Mouse (Mus musculus) CH12.LX (cell line): ENCODE measurements around the gene Slc16a4. TPM values are rescaled to one million over a fixed set of nuclear protein-coding genes. Genes with fewer than 3 reads are reported as not detected.

Experiments used
- DNase-seq: peaks from one replicate; pipeline ENCODE4 v3.0.0-alpha.2; 2013; ENCODE audit errors: extremely low read depth
- H3K27ac ChIP-seq: 2 replicates; pipeline ENCODE4 v1.5.1; 2012; ENCODE audit warnings: low read depth, mild to moderate bottlenecking, control low read depth, moderate library complexity; ENCODE audit not compliant: insufficient read depth
- H3K27me3 ChIP-seq: replicated peaks from 2 replicates; pipeline ENCODE3; 2012; ENCODE audit warnings: inconsistent platforms
- H3K36me3 ChIP-seq, 2 experiments: replicated peaks in 1 of 2; 2 replicates each; pipeline versions ENCODE3 to v1.6.1; 2012; ENCODE audit warnings: inconsistent platforms in 1 of 2, low read length in 1 of 2, mild to moderate bottlenecking in 1 of 2, mixed read lengths in 1 of 2, moderate library complexity in 1 of 2; ENCODE audit not compliant: control insufficient read depth in 1 of 2, insufficient read depth in 1 of 2
- H3K4me1 ChIP-seq, 2 experiments: 2 replicates each; pipeline ENCODE4 v1.6.1; 2012; ENCODE audit warnings: inconsistent platforms in 1 of 2, moderate library complexity in 1 of 2; ENCODE audit not compliant: insufficient read depth in 2 of 2, control insufficient read depth in 1 of 2
- H3K4me2 ChIP-seq: 2 replicates; pipeline ENCODE4 v1.6.1; 2012; ENCODE audit warnings: low read depth, mild to moderate bottlenecking, control low read depth; ENCODE audit not compliant: poor library complexity, insufficient read depth, severe bottlenecking
- H3K4me3 ChIP-seq, 3 experiments: fragments of 150-350 bp in 1 of 3; sonication (generic) in 1 of 3; replicated peaks in 1 of 3; 2 replicates each; pipeline versions ENCODE3 to v1.5.1; 2011 to 2012; ENCODE audit warnings: low read depth in 2 of 3, low read length in 2 of 3, mild to moderate bottlenecking in 2 of 3, moderate library complexity in 2 of 3, control low read depth in 1 of 3, improper control_type of control experiment in 1 of 3, inconsistent platforms in 1 of 3, mixed read lengths in 1 of 3; ENCODE audit not compliant: poor library complexity in 1 of 3
- H3K79me2 ChIP-seq: replicated peaks from 2 replicates; pipeline ENCODE4 v1.6.1; 2012; ENCODE audit warnings: mild to moderate bottlenecking, moderate library complexity; ENCODE audit not compliant: control insufficient read depth, poor library complexity, insufficient read depth, severe bottlenecking; ENCODE audit errors: extremely low read depth
- H3K9ac ChIP-seq: 2 replicates; pipeline ENCODE4 v1.6.1; 2012; ENCODE audit warnings: low read depth, mild to moderate bottlenecking, control low read depth, moderate library complexity; ENCODE audit not compliant: insufficient read depth
- H3K9me3 ChIP-seq: replicated peaks from 2 replicates; pipeline ENCODE3; 2012; ENCODE audit warnings: low read length, inconsistent platforms, mixed read lengths
- BHLHE40 ChIP-seq: IDR thresholded peaks from 2 replicates; pipeline ENCODE4 v1.6.1; 2011; ENCODE audit warnings: mild to moderate bottlenecking, low read depth, low read length, improper control_type of control experiment
- CHD1 ChIP-seq: IDR thresholded peaks from 2 replicates; pipeline ENCODE4 v1.6.1; 2012; ENCODE audit warnings: low read depth, low read length, improper control_type of control experiment, inconsistent platforms
- E2F4 ChIP-seq: IDR thresholded peaks from 2 replicates; pipeline ENCODE4 v1.6.1; 2011; ENCODE audit warnings: low read depth, low read length, improper control_type of control experiment; ENCODE audit not compliant: insufficient replicate concordance
- HCFC1 ChIP-seq: IDR thresholded peaks from 2 replicates; pipeline ENCODE4 v1.6.1; 2012; ENCODE audit warnings: low read depth, mild to moderate bottlenecking, inconsistent platforms, low read length, improper control_type of control experiment
- MAX ChIP-seq: IDR thresholded peaks from 2 replicates; pipeline ENCODE4 v1.6.1; 2011; ENCODE audit warnings: low read length, improper control_type of control experiment
- MEF2A ChIP-seq: IDR thresholded peaks from 2 replicates; pipeline ENCODE4 v1.6.1; 2014; ENCODE audit warnings: low read depth, mild to moderate bottlenecking, inconsistent platforms, low read length, improper control_type of control experiment, borderline replicate concordance
- MXI1 ChIP-seq: IDR thresholded peaks from 2 replicates; pipeline ENCODE4 v1.6.1; 2011; ENCODE audit warnings: mild to moderate bottlenecking, low read depth, low read length, improper control_type of control experiment
- MYC ChIP-seq: IDR thresholded peaks from 2 replicates; pipeline ENCODE4 v1.6.1; 2011; ENCODE audit warnings: low read depth, mild to moderate bottlenecking, improper control_type of control experiment, low read length
- NRF1 ChIP-seq: IDR thresholded peaks from 2 replicates; pipeline ENCODE4 v1.6.1; 2014; ENCODE audit warnings: low read depth, mild to moderate bottlenecking, inconsistent platforms, low read length, improper control_type of control experiment, moderate library complexity
- PAX5 ChIP-seq: IDR thresholded peaks from 2 replicates; pipeline ENCODE4 v1.6.1; 2012; ENCODE audit warnings: low read length, inconsistent platforms, mixed read lengths
- POLR2A ChIP-seq: IDR thresholded peaks from 2 replicates; pipeline ENCODE4 v1.6.1; 2011; ENCODE audit warnings: low read depth, mild to moderate bottlenecking, improper control_type of control experiment, low read length
- RAD21 ChIP-seq: IDR thresholded peaks from 2 replicates; pipeline ENCODE4 v1.6.1; 2011; ENCODE audit warnings: low read depth, mild to moderate bottlenecking, low read length, improper control_type of control experiment, moderate library complexity
- RCOR1 ChIP-seq: conservative IDR thresholded peaks from 2 replicates; pipeline ENCODE4 v1.6.1; 2012; ENCODE audit warnings: low read depth, mild to moderate bottlenecking, inconsistent platforms, low read length, improper control_type of control experiment
- SMC3 ChIP-seq: IDR thresholded peaks from 2 replicates; pipeline ENCODE4 v1.6.1; 2011; ENCODE audit warnings: low read depth, low read length, improper control_type of control experiment
- TCF12 ChIP-seq: IDR thresholded peaks from 2 replicates; pipeline ENCODE4 v1.6.1; 2014; ENCODE audit warnings: low read depth, mild to moderate bottlenecking, inconsistent platforms, low read length, improper control_type of control experiment
- ZC3H11A ChIP-seq: IDR thresholded peaks from 2 replicates; pipeline ENCODE4 v1.6.1; 2012; ENCODE audit warnings: low read depth, mild to moderate bottlenecking, inconsistent platforms, low read length, improper control_type of control experiment
- ZKSCAN1 ChIP-seq: IDR thresholded peaks from 2 replicates; pipeline ENCODE4 v1.6.1; 2012; ENCODE audit warnings: low read depth, inconsistent platforms, low read length, improper control_type of control experiment, borderline replicate concordance
- dilution Hi-C: fragments of 300-500 bp; cut with MboI; formaldehyde crosslinking; loops from 2 replicates; pipeline ENCODE4 v1.14.3; 2020; ENCODE audit warnings: low sequenced_read_pairs; ENCODE audit not compliant: extremely low pct_unique_long_range_greater_than_20kb, extremely low pct_ligation_motif_present
- in situ Hi-C: fragments of 300-500 bp; cut with MboI; formaldehyde crosslinking; loops from 3 replicates; pipeline ENCODE4 v1.14.3; 2019; ENCODE audit warnings: low sequenced_read_pairs, low pct_ligation_motif_present, low pct_unique_long_range_greater_than_20kb, mixed read lengths
- polyA plus RNA-seq: library from polyadenylated mRNA; unstranded; fragments of >175 nt; gene quantifications from 2 replicates; pipeline ENCODE4 v1.2.1, GENCODE M21; 2012; ENCODE audit warnings: low read depth; ENCODE audit not compliant: insufficient read length
- total RNA-seq, 2 experiments: library from RNA; depleted of rRNA; stranded (reverse); fragments of 300-350 nt in 1 of 2; fragments of >200 nt in 1 of 2; gene quantifications; 2 replicates each; pipeline ENCODE4 v1.2.3; 2012 to 2014

The Slc16a4 gene
- total and polyA plus RNA-seq, 3 experiments = 0.08 to 0.60 TPM; not detected in 1

DNA sequence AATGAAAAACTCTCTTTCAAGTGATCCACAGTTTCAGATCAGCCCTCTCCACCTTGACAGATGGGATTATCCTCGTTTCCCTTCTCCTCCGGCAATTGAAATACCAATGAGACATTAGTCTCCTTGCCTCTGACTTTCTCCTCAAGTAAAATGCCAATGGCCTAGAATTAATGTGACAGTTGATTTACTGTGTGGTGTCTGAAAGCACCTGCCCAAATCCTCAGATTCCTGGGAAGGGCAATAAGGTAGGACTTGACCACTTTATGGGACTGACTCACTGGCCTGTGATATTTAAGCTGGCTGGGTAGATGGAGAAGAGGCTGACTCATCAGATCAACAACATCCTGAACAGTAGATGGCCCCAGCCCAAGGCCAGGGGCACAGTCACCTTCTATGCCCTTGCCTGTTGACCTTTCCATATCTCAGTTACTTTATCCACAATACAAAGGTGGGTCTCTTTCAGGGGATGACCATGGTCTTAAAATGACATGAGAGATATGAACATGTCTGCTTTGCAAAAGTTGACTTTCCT, 24.1 kb upstream of the Slc16a4 start:
- H3K4me3 ChIP-seq = no peak overlapping the region
- no peak for DNase-seq
- H3K9me3 ChIP-seq = no peaks in the 10 kb centered on the region
- dilution Hi-C loops = no loop called here
- no peak for TF ChIP-seq E2F4
- no peak for TF ChIP-seq POLR2A
- TF ChIP-seq, all 38 proteins: peak for 0
- no peaks in the 10 kb centered on the region for H3K79me2 ChIP-seq
- peaks cover 2% of the 10 kb centered on the region for H3K27me3 ChIP-seq
- no peak overlapping the region for H3K9ac ChIP-seq
- H3K36me3 ChIP-seq = no peaks in the 10 kb centered on the region
- H3K4me2 ChIP-seq = no peak overlapping the region
- no peak overlapping the region for H3K27ac ChIP-seq
- H3K4me1 ChIP-seq = peaks cover 0 to under 1% of the 10 kb centered on the region in 2 experiments; a peak in 2 of 4 replicates
- in situ Hi-C loops = no loop called here

DNA sequence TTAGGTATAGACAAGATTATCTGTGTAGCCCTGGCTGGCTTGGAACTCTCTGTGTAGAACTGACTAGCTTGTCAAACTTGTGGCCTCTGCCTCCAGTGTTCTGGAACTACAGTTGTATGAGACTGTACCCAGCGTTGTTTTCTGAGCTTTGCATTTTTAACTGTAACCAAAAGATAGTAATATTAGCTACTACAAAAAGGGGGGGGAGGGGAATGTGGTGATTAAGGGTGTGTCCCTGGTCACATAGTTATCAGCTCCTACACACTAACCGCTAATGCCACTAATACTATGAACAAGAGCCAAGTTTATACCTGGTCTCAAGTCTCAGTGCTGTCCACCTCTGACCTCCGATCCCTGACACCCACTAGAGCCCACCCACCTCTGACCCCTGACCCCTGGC, 18.6 kb upstream of the Slc16a4 start:
- Histone ChIP-seq H3K27me3 (peaks cover 2% of the 10 kb centered on the region), H3K36me3 (no peaks in the 10 kb centered on the region), H3K9ac (no peak overlapping the region), H3K4me1 (no peaks in the 10 kb centered on the region; a peak in 1 of 4 replicates), H3K27ac (no peak overlapping the region), H3K4me2 (no peak overlapping the region), H3K4me3 (no peak overlapping the region), H3K9me3 (no peaks in the 10 kb centered on the region), H3K79me2 (no peaks in the 10 kb centered on the region)
- no peak for TF ChIP-seq SMC3
- no peak for TF ChIP-seq E2F4
- no peak for TF ChIP-seq ZC3H11A
- no peak for TF ChIP-seq TCF12
- TF ChIP-seq MYC = no peak
- no peak for TF ChIP-seq HCFC1
- no peak for TF ChIP-seq RAD21
- no peak for TF ChIP-seq CHD1
- no peak for TF ChIP-seq NRF1
- no peak for TF ChIP-seq MAX
- TF ChIP-seq POLR2A = no peak
- no peak for TF ChIP-seq BHLHE40
- no peak for TF ChIP-seq PAX5
- no peak for TF ChIP-seq MXI1
- no peak for TF ChIP-seq MEF2A
- no peak for TF ChIP-seq RCOR1
- no peak for TF ChIP-seq ZKSCAN1
- in situ Hi-C loops (no loop called here), dilution Hi-C loops (no loop called here)
- DNase-seq = no peak
